Mouse (Mus musculus) kidney, adult 2 months (tissue): ENCODE results near the gene Hist1h3d.
"Not testable (repeated sequence)": the region's sequence is repeated elsewhere in the genome, so short reads cannot be mapped to it uniquely, and the experiment has no call there.

Experiments used
- CTCF ChIP-seq: fragments of 200-500 bp; conservative IDR thresholded peaks from 2 replicates; pipeline ENCODE4 v1.5.1; 2011; ENCODE audit warnings: low read depth, mild to moderate bottlenecking, control low read depth, low read length, moderate library complexity, mixed read lengths; ENCODE audit not compliant: insufficient read depth, insufficient read length
- POLR2A ChIP-seq: fragments of 200-500 bp; IDR thresholded peaks from one replicate; pipeline ENCODE4 v1.6.1; 2011; ENCODE audit warnings: low read depth, low read length, control low read depth

DNA sequence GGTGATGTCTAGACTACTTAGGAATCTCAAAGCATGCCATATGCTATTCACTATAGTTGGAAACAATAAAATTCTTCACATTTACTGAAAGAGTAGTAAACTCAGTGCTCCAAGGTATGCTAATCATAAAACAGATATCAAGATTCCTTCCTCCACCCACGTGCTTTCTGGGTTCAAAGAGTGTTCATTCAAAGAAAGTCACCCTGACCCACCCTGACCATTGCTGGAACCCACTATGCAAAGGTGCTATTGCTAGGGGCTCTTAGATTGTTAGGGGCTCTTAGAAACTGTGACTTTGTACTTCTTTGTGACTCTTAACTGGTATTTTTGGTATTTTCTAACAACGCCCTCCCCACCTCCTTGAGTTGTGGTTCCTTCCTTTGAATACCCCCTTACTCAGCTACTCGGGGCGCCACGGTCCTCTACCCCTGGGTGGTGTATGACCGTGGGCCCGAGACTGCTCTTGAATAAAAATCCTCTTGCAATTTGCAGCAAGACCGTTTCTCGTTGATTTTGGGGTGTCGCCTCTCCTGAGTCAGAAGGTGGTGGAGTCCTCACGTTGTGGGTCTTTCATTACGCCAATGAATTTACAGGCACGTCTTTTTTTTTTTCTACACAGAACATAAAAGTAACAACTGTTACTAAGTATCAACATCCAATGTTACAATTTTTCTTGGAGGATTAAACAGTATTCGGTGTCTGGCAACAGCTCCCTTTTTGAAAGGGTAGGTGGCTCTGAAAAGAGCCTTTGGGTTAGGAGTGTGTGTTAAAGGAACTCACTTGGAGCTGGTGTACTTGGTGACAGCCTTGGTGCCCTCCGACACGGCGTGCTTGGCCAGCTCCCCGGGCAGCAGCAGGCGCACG is 2.3 kb upstream of the Hist1h3d start:
- TF ChIP-seq CTCF, POLR2A: not testable (repeated sequence)
